Mouse (Mus musculus): ENCODE results near the gene Pex14. TPM values are rescaled to one million over a fixed set of nuclear protein-coding genes. Genes with fewer than 3 reads are reported as not detected.

Gene Pex14
- polyA plus RNA-seq (2015; fragmentation: Nextera tagmentation; extraction: Ambion mirVana): 47.0 and 51.1 TPM in 2 replicates

DNA sequence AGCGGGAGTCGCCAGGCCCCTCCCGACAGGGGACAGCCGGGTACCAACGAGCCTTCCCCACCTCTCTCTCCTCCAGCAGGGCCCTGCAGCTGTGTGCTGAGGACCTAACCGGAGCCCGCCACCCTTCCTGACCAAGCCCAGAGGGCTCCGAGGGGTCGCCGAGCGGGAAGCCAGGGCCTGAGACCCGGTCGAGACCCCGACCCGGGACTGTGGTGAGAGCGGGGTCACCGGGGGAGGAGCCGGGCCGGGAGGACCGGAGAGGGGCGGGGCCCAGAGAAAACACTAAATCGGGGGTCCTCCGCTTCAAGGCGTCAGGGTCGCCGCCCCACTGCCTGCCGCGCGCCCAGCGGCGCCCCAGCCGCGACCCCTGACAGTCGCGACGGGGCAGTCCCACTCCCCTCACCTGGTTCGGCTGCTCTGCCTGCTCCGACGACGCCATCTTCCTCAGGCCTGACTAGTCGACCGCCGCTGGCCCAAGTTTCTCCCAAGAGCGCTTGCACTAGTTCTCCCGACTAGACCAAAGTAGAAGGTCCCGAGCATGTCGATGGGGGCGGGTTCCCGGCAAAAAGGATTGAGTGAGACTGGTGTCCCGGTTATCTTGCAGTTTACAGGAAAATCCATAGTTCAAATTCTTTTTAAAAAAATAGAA is at the start of gene Pex14:
Pex14 (minus strand) TSS at position 508 of the 649 bp plus-strand sequence.
- WGBS: 0% methylated on average over 48 of the region's 50 CpGs
- Histone ChIP-seq H3K4me2 (peak within 1 kb of the TSS; percentile 86), H3K9ac (peak within 1 kb of the TSS; percentile 86), H3K9me3 (no peaks in the 10 kb centered on the region), H3K27ac (peak within 1 kb of the TSS; percentile 35; the same call in 1 of the 2 replicates), H3K4me1 (peaks cover 13% of the 10 kb centered on the region), H3K27me3 (no peaks in the 10 kb centered on the region), H3K36me3 (no peaks in the 10 kb centered on the region), H3K4me3 (peak within 1 kb of the TSS; percentile 78)
- ATAC-seq (ENCODE audit: borderline replicate concordance, extremely low read depth, low FRiP score, low TSS enrichment): peak; percentile 84

GRCm38 (mm10) chr4:149149196-149149595 is 49.5 kb upstream of the Pex14 start:
- Histone ChIP-seq H3K9me3 (no peaks in the 10 kb centered on the region), H3K4me1 (peaks cover 17% of the 10 kb centered on the region; the same call in 1 of the 2 replicates), H3K4me3 (no peak overlapping the region), H3K4me2 (no peak overlapping the region), H3K27ac (no peak overlapping the region), H3K36me3 (peaks cover 48% of the 10 kb centered on the region), H3K27me3 (no peaks in the 10 kb centered on the region), H3K9ac (no peak overlapping the region)
- no peak for ATAC-seq (ENCODE audit: borderline replicate concordance, extremely low read depth, low FRiP score, low TSS enrichment)
- WGBS: 78% methylated on average over 9 of the region's 9 CpGs

DNA sequence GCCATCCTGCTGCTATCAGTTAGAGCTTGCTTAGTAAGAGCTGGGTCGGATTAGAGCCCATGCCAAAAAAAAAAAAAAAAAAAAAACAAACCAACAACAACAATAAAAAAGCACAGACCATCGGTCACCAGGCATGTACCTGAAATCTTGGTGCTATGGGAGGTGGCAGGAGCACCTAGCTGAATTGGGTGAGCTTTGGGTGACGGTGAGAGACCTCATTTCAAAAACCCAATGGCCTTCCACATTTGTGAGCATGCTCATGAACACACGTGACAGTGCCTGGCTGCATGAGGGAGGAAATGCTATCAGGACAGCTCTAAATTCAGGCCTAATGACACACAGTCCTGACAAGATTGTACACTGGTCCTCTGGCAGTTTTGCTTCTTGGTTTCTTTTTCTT is 48.4 kb upstream of the Pex14 start:
- no peak overlapping the region for H3K4me3 ChIP-seq
- H3K4me2 ChIP-seq: no peak overlapping the region
- H3K27ac ChIP-seq: no peak overlapping the region
- no peak overlapping the region for H3K9ac ChIP-seq
- no peaks in the 10 kb centered on the region for H3K9me3 ChIP-seq
- WGBS: 77% methylated on average over 4 of the region's 4 CpGs
- no peak for ATAC-seq (ENCODE audit: borderline replicate concordance, extremely low read depth, low FRiP score, low TSS enrichment)
- H3K36me3 ChIP-seq: peaks cover 37% of the 10 kb centered on the region
- no peaks in the 10 kb centered on the region for H3K27me3 ChIP-seq
- peaks cover 17% of the 10 kb centered on the region; the same call in 1 of the 2 replicates for H3K4me1 ChIP-seq

DNA sequence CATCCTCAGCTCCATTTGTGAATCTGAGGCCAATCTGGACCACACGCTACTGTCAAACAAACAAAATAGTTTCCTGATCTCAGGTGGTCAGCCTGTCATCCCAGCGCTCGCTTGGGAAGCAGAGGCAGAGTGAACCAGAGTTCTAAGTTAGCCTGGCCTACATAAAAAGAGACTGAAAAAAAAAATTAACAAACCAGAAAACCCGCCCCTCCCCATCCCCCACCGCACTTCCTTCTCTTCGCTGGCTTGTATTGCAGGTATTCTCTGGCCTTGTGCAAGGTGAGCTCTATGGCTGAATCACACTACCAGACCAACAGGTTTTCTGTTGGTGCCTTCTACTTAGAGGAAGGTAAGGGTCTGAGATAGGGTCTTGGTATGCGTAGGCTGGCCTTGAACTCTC is 47.9 kb upstream of the Pex14 start:
- Histone ChIP-seq H3K9ac (no peak overlapping the region), H3K4me3 (no peak overlapping the region), H3K27ac (no peak overlapping the region), H3K9me3 (no peaks in the 10 kb centered on the region), H3K4me2 (no peak overlapping the region), H3K27me3 (no peaks in the 10 kb centered on the region), H3K4me1 (peaks cover 17% of the 10 kb centered on the region; the same call in 1 of the 2 replicates), H3K36me3 (peaks cover 32% of the 10 kb centered on the region)
- WGBS: 59% methylated on average over 7 of the region's 7 CpGs
- no peak for ATAC-seq (ENCODE audit: borderline replicate concordance, extremely low read depth, low FRiP score, low TSS enrichment)

DNA sequence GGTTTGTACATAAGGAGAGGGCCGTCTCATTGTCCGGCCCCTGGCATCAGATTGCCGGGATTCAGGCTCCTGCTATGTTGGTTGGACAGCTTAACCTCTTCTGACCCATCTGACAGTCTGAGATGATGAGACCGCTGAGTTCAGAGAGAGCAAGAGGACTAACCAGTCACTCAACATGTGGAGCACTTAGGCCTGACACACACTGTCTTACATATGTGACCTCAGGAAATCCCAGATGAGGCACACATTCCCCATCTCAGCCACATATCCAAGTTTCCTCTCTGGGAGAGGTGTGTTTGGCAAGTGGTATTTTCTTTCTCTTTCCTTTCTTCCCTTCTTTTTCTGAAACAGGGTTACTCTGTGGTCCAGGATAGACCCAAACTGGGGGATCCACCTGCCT is 45.5 kb upstream of the Pex14 start:
- Histone ChIP-seq H3K27me3 (no peaks in the 10 kb centered on the region), H3K9me3 (no peaks in the 10 kb centered on the region), H3K4me3 (no peak overlapping the region), H3K4me2 (no peak overlapping the region), H3K9ac (no peak overlapping the region), H3K4me1 (peaks cover 17% of the 10 kb centered on the region; the same call in 1 of the 2 replicates), H3K36me3 (peaks cover 9% of the 10 kb centered on the region; the same call in 1 of the 2 replicates), H3K27ac (no peak overlapping the region)
- ATAC-seq (ENCODE audit: borderline replicate concordance, extremely low read depth, low FRiP score, low TSS enrichment): no peak
- WGBS: 77% methylated on average over 4 of the region's 4 CpGs

DNA sequence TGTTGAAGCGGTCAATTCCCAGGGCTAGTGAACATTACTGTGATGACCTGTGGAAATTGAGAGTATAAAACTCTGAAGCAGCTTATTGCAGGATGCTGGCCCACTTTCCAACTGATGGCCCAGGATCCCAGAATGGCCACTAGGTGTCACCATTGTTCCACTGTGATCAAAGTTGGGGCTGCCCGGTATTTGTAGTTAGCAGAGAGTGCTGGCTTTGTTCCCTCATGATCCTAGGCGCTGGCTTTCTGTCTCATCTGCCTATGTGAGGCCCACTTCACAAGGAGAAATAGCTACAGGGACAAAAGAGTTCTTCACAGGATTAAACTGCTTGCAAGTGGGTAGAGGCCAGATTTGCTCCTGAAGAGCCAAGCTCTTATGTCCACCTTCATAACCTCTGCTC is 44.8 kb upstream of the Pex14 start:
- Histone ChIP-seq H3K36me3 (peaks cover 4% of the 10 kb centered on the region; the same call in 1 of the 2 replicates), H3K9ac (no peak overlapping the region), H3K4me2 (no peak overlapping the region), H3K27ac (no peak overlapping the region), H3K4me1 (peaks cover 17% of the 10 kb centered on the region; the same call in 1 of the 2 replicates), H3K27me3 (no peaks in the 10 kb centered on the region), H3K4me3 (no peak overlapping the region), H3K9me3 (no peaks in the 10 kb centered on the region)
- WGBS: 2% methylated on average over 3 of the region's 3 CpGs
- ATAC-seq (ENCODE audit: borderline replicate concordance, extremely low read depth, low FRiP score, low TSS enrichment): peak; percentile 62; the same call in 1 of the 2 replicates

GRCm38 (mm10) chr4:149143594-149143993 is 43.9 kb upstream of the Pex14 start:
- ATAC-seq (ENCODE audit: borderline replicate concordance, extremely low read depth, low FRiP score, low TSS enrichment): no peak
- Histone ChIP-seq H3K4me1 (peaks cover 17% of the 10 kb centered on the region; the same call in 1 of the 2 replicates), H3K36me3 (no peaks in the 10 kb centered on the region), H3K27ac (no peak overlapping the region), H3K9ac (no peak overlapping the region), H3K4me2 (no peak overlapping the region), H3K4me3 (no peak overlapping the region), H3K9me3 (no peaks in the 10 kb centered on the region), H3K27me3 (no peaks in the 10 kb centered on the region)
- 25% methylated on average over 4 of the region's 4 CpGs for WGBS

GRCm38 (mm10) chr4:149138515-149138914 is 38.8 kb upstream of the Pex14 start:
- Histone ChIP-seq H3K4me1 (peaks cover 9% of the 10 kb centered on the region), H3K9ac (no peak overlapping the region), H3K27ac (no peak overlapping the region), H3K36me3 (no peaks in the 10 kb centered on the region), H3K4me3 (no peak overlapping the region), H3K9me3 (no peaks in the 10 kb centered on the region), H3K4me2 (no peak overlapping the region), H3K27me3 (no peaks in the 10 kb centered on the region)
- 63% methylated on average over 8 of the region's 8 CpGs for whole genome bisulfite sequencing
- no peak for ATAC-seq (ENCODE audit: borderline replicate concordance, extremely low read depth, low FRiP score, low TSS enrichment)

- Histone ChIP-seq H3K4me2 (peak within 1 kb of the TSS; percentile 84), H3K9ac (peak within 1 kb of the TSS; percentile 76), H3K4me3 (peak within 1 kb of the TSS; percentile 54), H3K9me3 (no peaks in the 10 kb centered on the region), H3K27ac (peak within 1 kb of the TSS; percentile 88), H3K4me1 (peaks cover 18% of the 10 kb centered on the region), H3K27me3 (no peaks in the 10 kb centered on the region), H3K36me3 (no peaks in the 10 kb centered on the region)
- ATAC-seq (ENCODE audit: borderline replicate concordance, extremely low read depth, low FRiP score, low TSS enrichment): peak; percentile 88
- WGBS: under 1% methylated on average over 68 of the region's 68 CpGs
Measured at GRCm38 (mm10) chr4:149136982-149137770, 37.5 kb upstream of the Pex14 start, which contains the start of gene Cenps. Gene Cenps (minus strand): TSS chr4:149137629.

DNA sequence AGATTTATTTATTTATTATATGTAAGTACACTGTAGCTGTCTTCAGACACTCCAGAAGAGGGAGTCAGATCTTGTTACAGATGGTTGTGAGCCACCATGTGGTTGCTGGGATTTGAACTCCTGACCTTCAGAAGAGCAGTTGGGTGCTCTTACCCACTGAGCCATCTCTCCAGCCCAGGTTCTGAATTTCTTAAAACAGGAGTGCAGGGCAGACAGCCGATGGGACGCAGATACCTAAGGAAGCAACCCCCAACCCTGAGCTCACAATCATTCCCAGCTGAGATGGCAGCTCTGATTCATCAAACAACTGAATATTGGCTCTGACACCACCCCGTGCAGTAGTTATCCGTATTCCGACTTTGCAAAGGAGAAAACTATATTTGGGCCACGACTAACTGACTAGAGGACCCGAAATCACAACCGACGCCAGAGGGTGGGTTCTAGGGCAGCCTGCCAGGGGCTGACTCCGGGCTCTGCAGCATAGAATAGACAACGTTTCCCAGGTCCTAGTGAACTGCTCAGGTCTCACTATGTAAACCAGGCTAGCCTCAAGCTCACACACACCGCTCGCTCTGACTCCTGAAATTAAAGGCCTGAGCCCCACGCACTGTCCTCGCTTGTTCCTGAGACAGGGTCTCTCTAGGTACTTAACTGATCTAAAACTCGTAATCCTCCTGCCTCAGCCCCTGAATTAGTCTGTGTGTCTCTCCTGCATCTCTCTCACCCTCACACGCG is 36.6 kb upstream of the Pex14 start:
- Histone ChIP-seq H3K27ac (peak overlapping the region; percentile 88; the same call in 1 of the 2 replicates), H3K9me3 (no peaks in the 10 kb centered on the region), H3K9ac (peak overlapping the region; percentile 76), H3K4me2 (peak overlapping the region; percentile 84), H3K27me3 (no peaks in the 10 kb centered on the region), H3K4me1 (peaks cover 19% of the 10 kb centered on the region), H3K36me3 (0 out of 2 replicates have a peak, but pooled peaks cover 2% of the 10 kb centered on the region), H3K4me3 (peak overlapping the region; percentile 54)
- no peak for ATAC-seq (ENCODE audit: borderline replicate concordance, extremely low read depth, low FRiP score, low TSS enrichment)
- 48% methylated on average over 18 of the region's 18 CpGs for WGBS

DNA sequence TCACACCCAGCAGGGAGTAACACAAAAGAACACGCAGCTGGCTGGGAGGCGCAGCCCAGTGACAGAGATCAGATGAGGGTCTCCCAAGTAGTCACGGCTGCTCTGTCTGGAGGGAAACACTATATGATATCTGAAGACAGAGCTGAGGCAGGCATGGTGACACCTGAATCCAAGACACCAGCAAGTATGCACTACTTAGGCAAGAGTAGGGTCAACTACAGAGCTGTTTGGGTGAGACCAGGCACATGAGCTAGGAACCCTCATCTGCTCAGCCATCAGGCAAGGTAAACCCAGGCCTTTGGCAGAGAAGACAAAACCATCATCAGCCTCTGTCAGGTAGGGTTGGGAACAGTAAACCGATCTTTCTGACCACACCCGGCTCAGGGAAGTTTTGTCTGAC is 33.7 kb upstream of the Pex14 start:
- no peak overlapping the region for H3K9ac ChIP-seq
- H3K27ac ChIP-seq: no peak overlapping the region
- no peak overlapping the region for H3K4me2 ChIP-seq
- H3K36me3 ChIP-seq: peaks cover 16% of the 10 kb centered on the region
- H3K9me3 ChIP-seq: no peaks in the 10 kb centered on the region
- no peaks in the 10 kb centered on the region for H3K27me3 ChIP-seq
- no peak for ATAC-seq (ENCODE audit: borderline replicate concordance, extremely low read depth, low FRiP score, low TSS enrichment)
- H3K4me1 ChIP-seq: peaks cover 19% of the 10 kb centered on the region
- WGBS: 84% methylated on average over 5 of the region's 5 CpGs
- H3K4me3 ChIP-seq: no peak overlapping the region
